Mouse (Mus musculus) C2C12 (cell line): ENCODE results near the gene Gm5414. TPM values are rescaled to one million over a fixed set of nuclear protein-coding genes. Genes with fewer than 3 reads are reported as not detected.

Source experiments
- H3K27me3 ChIP-seq: one replicate; pipeline ENCODE4 v1.6.1; 2011; ENCODE audit not compliant: control insufficient read depth, insufficient read depth, insufficient read length
- H3K36me3 ChIP-seq: one replicate; pipeline ENCODE4 v1.6.1; 2011; ENCODE audit not compliant: control insufficient read depth, insufficient read depth
- H3K4me3 ChIP-seq: one replicate; pipeline ENCODE4 v1.5.1; 2011; ENCODE audit warnings: mild to moderate bottlenecking, control low read depth; ENCODE audit not compliant: poor library complexity, insufficient read depth, severe bottlenecking
- H3K79me2 ChIP-seq: one replicate; pipeline ENCODE4 v1.6.1; 2011; ENCODE audit not compliant: control insufficient read depth, insufficient read depth
- H3K79me3 ChIP-seq: one replicate; pipeline ENCODE4 v1.6.1; 2011; ENCODE audit warnings: low read depth, control low read depth
- H3ac ChIP-seq: one replicate; pipeline ENCODE3; 2011; ENCODE audit warnings: low read depth; ENCODE audit not compliant: control insufficient read depth, insufficient read length
- CEBPB ChIP-seq: IDR thresholded peaks from one replicate; pipeline ENCODE4 v1.6.1; 2011; ENCODE audit warnings: low read depth, mild to moderate bottlenecking, control low read depth, moderate library complexity
- CTCF ChIP-seq: IDR thresholded peaks from one replicate; pipeline ENCODE4 v1.5.1; 2011; ENCODE audit not compliant: control insufficient read depth, insufficient read depth, insufficient read length
- FOSL1 ChIP-seq: IDR thresholded peaks from one replicate; pipeline ENCODE4 v1.8.0; 2011; ENCODE audit warnings: mild to moderate bottlenecking, low read length; ENCODE audit not compliant: poor library complexity, insufficient read depth, severe bottlenecking
- MAX ChIP-seq: IDR thresholded peaks from one replicate; pipeline ENCODE4 v1.6.1; 2011; ENCODE audit warnings: mild to moderate bottlenecking, control low read depth
- MYOD1 ChIP-seq: IDR thresholded peaks from one replicate; pipeline ENCODE4 v1.6.1; 2011; ENCODE audit warnings: low read depth; ENCODE audit not compliant: control insufficient read depth, insufficient read length
- MYOG ChIP-seq: IDR thresholded peaks from one replicate; pipeline ENCODE4 v1.6.1; 2011; ENCODE audit not compliant: control insufficient read depth, insufficient read length; ENCODE audit errors: extremely low read depth
- USF1 ChIP-seq: IDR thresholded peaks from one replicate; pipeline ENCODE4 v1.6.1; 2011; ENCODE audit warnings: low read depth, mild to moderate bottlenecking, control low read depth, moderate library complexity
- microRNA-seq: library from miRNA; unstranded; fragments of <30 nt; microRNA quantifications from one replicate; pipeline ENCODE4, GENCODE M21; 2019; ENCODE audit warnings: borderline microRNAs expressed
- polyA plus RNA-seq: library from polyadenylated mRNA; unstranded; fragments of >200 nt; fragmentation: generic; extraction: Trizol; gene quantifications from one replicate; pipeline ENCODE4 v1.2.1, GENCODE M21; 2012; ENCODE audit warnings: missing spikeins

Gm5414 gene
- polyA plus RNA-seq, 1 experiment: not detected

DNA sequence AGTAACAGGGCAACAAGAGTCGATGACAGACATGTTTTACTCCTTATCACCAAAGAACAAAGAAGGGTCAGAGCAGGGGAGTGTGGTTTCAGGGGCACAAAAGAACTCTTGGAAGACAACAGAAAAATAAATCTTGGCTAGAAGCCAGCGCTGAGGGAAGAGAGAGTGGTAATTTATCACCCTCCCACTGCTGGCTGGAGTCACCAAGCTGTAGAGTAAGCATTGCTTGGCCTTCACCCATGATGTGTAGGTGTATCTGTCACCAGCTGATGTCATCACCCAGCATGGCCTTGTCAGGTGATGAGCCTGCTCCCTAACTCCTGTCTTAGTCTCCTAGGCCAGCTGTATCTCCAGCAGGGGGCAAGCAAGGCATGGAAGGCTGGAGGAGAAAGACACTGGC, 43.5 kb downstream of the Gm5414 start:
- H3K4me3 ChIP-seq: no peak overlapping the region
- no peaks in the 10 kb centered on the region for H3K36me3 ChIP-seq
- TF ChIP-seq FOSL1 (no peak), MAX (no peak), MYOD1 (no peak), MYOG (no peak), CTCF (no peak), CEBPB (no peak), USF1 (no peak)
- no peaks in the 10 kb centered on the region for H3K79me3 ChIP-seq
- H3ac ChIP-seq: no peak overlapping the region
- peaks cover 39% of the 10 kb centered on the region for H3K27me3 ChIP-seq
- no peaks in the 10 kb centered on the region for H3K79me2 ChIP-seq

DNA sequence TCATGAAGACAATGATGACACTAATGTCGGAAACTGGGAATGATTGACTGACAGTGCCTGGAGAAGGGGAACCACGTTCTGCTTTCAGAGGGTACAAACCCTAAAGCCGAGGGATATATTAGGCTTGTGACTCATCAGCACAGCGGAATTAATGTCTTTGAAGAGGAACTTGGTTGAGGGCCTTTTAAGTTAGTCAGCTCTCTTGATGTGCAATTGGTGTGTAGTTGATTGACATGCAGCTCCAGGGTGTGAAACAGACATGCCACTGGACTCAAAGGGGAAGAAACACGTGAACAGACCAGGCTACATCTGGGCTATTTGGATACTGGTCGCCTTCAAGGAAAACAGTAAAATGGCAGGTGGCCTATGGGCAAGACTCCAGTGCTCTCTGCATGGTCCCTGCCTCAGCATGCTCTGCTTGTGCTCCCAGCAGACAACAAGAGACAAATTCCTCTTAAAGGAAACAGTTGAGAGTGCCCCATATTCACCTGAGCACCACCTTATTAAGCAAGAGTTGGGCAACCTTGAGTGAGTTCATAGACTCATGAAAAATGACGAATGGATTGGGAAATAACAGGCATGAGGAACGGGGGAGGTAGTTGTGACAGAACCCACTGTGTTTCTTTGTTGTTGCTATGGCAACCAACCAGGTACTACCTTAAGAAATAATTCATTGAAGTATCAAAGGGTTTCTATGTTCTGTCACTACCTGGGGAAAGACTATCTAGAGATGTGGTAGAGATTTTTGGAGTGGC, 44.6 kb downstream of the Gm5414 start:
- Histone ChIP-seq H3K4me3 (no peak overlapping the region), H3ac (no peak overlapping the region), H3K27me3 (peaks cover 41% of the 10 kb centered on the region), H3K36me3 (no peaks in the 10 kb centered on the region), H3K79me3 (no peaks in the 10 kb centered on the region), H3K79me2 (no peaks in the 10 kb centered on the region)
- TF ChIP-seq CTCF (no peak), USF1 (no peak), MYOG (no peak), MAX (no peak)

DNA sequence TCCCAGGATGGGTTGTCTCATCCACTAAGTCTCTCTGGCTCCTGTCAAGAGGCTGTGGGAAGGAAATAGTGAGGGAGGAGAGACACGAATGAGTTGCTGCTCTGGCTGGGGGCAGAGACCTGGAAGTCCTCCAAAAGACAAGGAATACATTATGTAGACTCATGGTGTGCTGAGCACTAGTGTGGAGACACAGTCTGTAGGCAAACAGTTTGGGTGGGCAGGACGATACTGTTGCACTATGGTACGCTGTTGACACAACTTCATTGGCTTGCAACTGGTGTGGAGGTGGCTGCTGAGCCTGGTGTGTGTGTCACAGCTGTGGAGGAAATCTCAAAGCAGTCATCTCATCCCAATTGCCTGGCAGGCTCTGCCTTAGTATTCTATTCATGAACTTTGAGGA, 46.3 kb downstream of the Gm5414 start:
- Histone ChIP-seq H3K36me3 (no peaks in the 10 kb centered on the region), H3ac (no peak overlapping the region), H3K27me3 (peaks cover 32% of the 10 kb centered on the region), H3K4me3 (no peak overlapping the region), H3K79me2 (no peaks in the 10 kb centered on the region), H3K79me3 (no peaks in the 10 kb centered on the region)
- TF ChIP-seq CTCF (no peak), FOSL1 (no peak), MYOD1 (no peak), MYOG (no peak), USF1 (no peak), CEBPB (no peak), MAX (no peak)

GRCm38 (mm10) chr15:101575506-101575905, 52.5 kb downstream of the Gm5414 start:
- H3K79me2 ChIP-seq: no peaks in the 10 kb centered on the region
- TF ChIP-seq MYOD1 (no peak), CTCF (no peak), MAX (no peak), USF1 (no peak)
- H3ac ChIP-seq: no peak overlapping the region
- H3K27me3 ChIP-seq: peaks cover 44% of the 10 kb centered on the region
- H3K79me3 ChIP-seq: no peaks in the 10 kb centered on the region
- no peak overlapping the region for H3K4me3 ChIP-seq
- no peaks in the 10 kb centered on the region for H3K36me3 ChIP-seq

Small RNA genes lying within 50 kb of the gene (microRNA-seq; reads per million reads assigned to microRNA genes)
- gene Gm44383: not detected
- gene Gm44479: not detected

Other genes with a start within 250 kb of the Gm5414 start
- 0.04 TPM for gene Krt7, start 217.1 kb downstream of the Gm5414 start, polyA plus RNA-seq
- not detected for gene Krt87, start 189.4 kb downstream of the Gm5414 start, polyA plus RNA-seq
- gene Krt88, start 180.4 kb downstream of the Gm5414 start, polyA plus RNA-seq: not detected
- gene Krt81, start 164.4 kb downstream of the Gm5414 start, polyA plus RNA-seq: not detected
- gene Krt86, start 154.7 kb downstream of the Gm5414 start, polyA plus RNA-seq: not detected
- not detected for gene Krt83, start 136.7 kb downstream of the Gm5414 start, polyA plus RNA-seq
- gene Gm49425, start 110.9 kb downstream of the Gm5414 start, polyA plus RNA-seq: not detected
- not detected for gene Krt84, start 95.4 kb downstream of the Gm5414 start, polyA plus RNA-seq
- not detected for gene Krt82, start 77.5 kb downstream of the Gm5414 start, polyA plus RNA-seq
- gene Krt90, start 65.2 kb downstream of the Gm5414 start, polyA plus RNA-seq: not detected
- not detected for gene Krt75, start 54.3 kb downstream of the Gm5414 start, polyA plus RNA-seq
- not detected for gene Gm5478, start 19.2 kb upstream of the Gm5414 start, polyA plus RNA-seq
- gene Krt6b, start 52.1 kb upstream of the Gm5414 start, polyA plus RNA-seq: not detected
- gene Krt6a, start 66.1 kb upstream of the Gm5414 start, polyA plus RNA-seq: not detected
- 0.02 TPM for gene Krt5, start 84.7 kb upstream of the Gm5414 start, polyA plus RNA-seq
- not detected for gene Krt71, start 114.9 kb upstream of the Gm5414 start, polyA plus RNA-seq
- not detected for gene Krt72, start 158.3 kb upstream of the Gm5414 start, polyA plus RNA-seq
- not detected for gene Krt73, start 174.2 kb upstream of the Gm5414 start, polyA plus RNA-seq
- gene Krt2, start 190.0 kb upstream of the Gm5414 start, polyA plus RNA-seq: not detected
- not detected for gene Krt1, start 222.6 kb upstream of the Gm5414 start, polyA plus RNA-seq
- not detected for gene Krt77, start 241.5 kb upstream of the Gm5414 start, polyA plus RNA-seq